Comparison of ENCODE assay signal across 9 mouse cellular contexts in the genomic region with DNA sequence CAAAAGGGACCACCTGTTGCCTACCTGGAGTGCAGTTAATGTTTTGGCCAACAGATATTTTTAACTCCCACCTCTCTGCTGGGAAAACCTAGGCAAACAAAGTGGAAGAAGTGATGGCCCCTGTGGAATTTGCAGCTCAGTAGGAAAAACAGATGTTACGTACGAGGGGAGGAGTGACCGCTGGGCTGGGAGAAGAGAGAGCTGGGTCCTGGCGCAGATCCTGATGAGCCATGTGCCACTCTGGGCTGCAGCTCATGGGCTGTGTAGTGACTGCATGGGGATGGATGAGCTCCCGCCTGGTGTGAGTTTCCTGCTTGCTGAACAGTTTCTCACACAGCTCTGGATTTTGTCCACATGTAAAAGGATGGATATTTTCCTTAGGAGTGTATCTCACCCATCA. TPM values are rescaled to one million over a fixed set of nuclear protein-coding genes. Genes with fewer than 3 reads are reported as not detected.
DNase-seq lines count a peak whose midpoint lies in the region; ATAC-seq and TF ChIP-seq lines count a peak whose summit lies in the region.
"Had no signal": no experiment of that assay in that cellular context is flagged by ENCODE, and none has a peak within 500 bp of the region (broad histone marks: within the 10 kb centered on the region; RNA-seq: fewer than 3 reads in every experiment).

No protein-coding gene starts in this region.

- 0 out of 2 replicates have a peak, but pooled peaks have one; percentile 19 for ATAC-seq in hindbrain, embryonic 15.5 days (ENCODE audit: low FRiP score, low read depth)
- ATAC-seq in hindbrain, embryonic 11.5 days (ENCODE audit: low FRiP score): no peak
- peak; percentile 49; the same call in 1 of the 2 replicates for ATAC-seq in heart, postnatal 0 days (ENCODE audit: insufficient read depth, low read depth)

- H3K4me3 ChIP-seq in hindbrain, embryonic 15.5 days: no peak overlapping the region
- H3K4me3 ChIP-seq in hindbrain, embryonic 11.5 days (ENCODE audit: low read depth, low read length): no peak overlapping the region
- H3K4me3 ChIP-seq in heart, postnatal 0 days (ENCODE audit: low read depth, low read length): no peak overlapping the region
- H3K4me3 ChIP-seq: midbrain, embryonic 15.5 days had no signal

- no peaks in the 10 kb centered on the region for H3K36me3 ChIP-seq in hindbrain, embryonic 15.5 days
- H3K36me3 ChIP-seq in hindbrain, embryonic 11.5 days (ENCODE audit: control insufficient read depth, insufficient read depth, low read length): no peaks in the 10 kb centered on the region
- H3K36me3 ChIP-seq in heart, postnatal 0 days (replicated peaks; ENCODE audit: control insufficient read depth, insufficient read depth, low read length): no peaks in the 10 kb centered on the region
- H3K36me3 ChIP-seq: midbrain, embryonic 15.5 days had no signal

- WGBS in hindbrain, embryonic 15.5 days: 44% methylated on average over 5 of the region's 5 CpGs
- WGBS in hindbrain, embryonic 11.5 days: 48% methylated on average over 5 of the region's 5 CpGs
- 56% methylated on average over 5 of the region's 5 CpGs for WGBS in heart, postnatal 0 days

- H3K9ac ChIP-seq in hindbrain, embryonic 15.5 days: no peak overlapping the region
- H3K9ac ChIP-seq in hindbrain, embryonic 11.5 days (ENCODE audit: low read depth, low read length): no peak overlapping the region
- no peak overlapping the region for H3K9ac ChIP-seq in heart, postnatal 0 days (replicated peaks; ENCODE audit: low read depth, low read length)
- H3K9ac ChIP-seq: midbrain, embryonic 15.5 days had no signal

- H3K4me2 ChIP-seq in hindbrain, embryonic 15.5 days: no peak overlapping the region
- H3K4me2 ChIP-seq in hindbrain, embryonic 11.5 days (replicated peaks; ENCODE audit: low read depth, low read length): no peak overlapping the region
- H3K4me2 ChIP-seq in heart, postnatal 0 days (ENCODE audit: low read depth, low read length): no peak overlapping the region
- H3K4me2 ChIP-seq: midbrain, embryonic 15.5 days had no signal

- no peaks in the 10 kb centered on the region for H3K9me3 ChIP-seq in hindbrain, embryonic 15.5 days
- no peaks in the 10 kb centered on the region for H3K9me3 ChIP-seq in hindbrain, embryonic 11.5 days (ENCODE audit: control insufficient read depth, low read length)
- H3K9me3 ChIP-seq in heart, postnatal 0 days (replicated peaks; ENCODE audit: control insufficient read depth, low read length): no peaks in the 10 kb centered on the region
- H3K9me3 ChIP-seq: midbrain, embryonic 15.5 days had no signal

- TF ChIP-seq EP300 in heart, postnatal 0 days (IDR thresholded peaks at IDR 0.05; ENCODE audit: low read depth): no peak

- H3K27ac ChIP-seq in hindbrain, embryonic 15.5 days (replicated peaks): no peak overlapping the region
- H3K27ac ChIP-seq in hindbrain, embryonic 11.5 days (ENCODE audit: low read depth, low read length): no peak overlapping the region
- no peak overlapping the region for H3K27ac ChIP-seq in heart, postnatal 0 days (ENCODE audit: low read depth)
- H3K27ac ChIP-seq: midbrain, embryonic 15.5 days had no signal

- TF ChIP-seq CTCF in heart, postnatal 0 days (IDR thresholded peaks at IDR 0.05; ENCODE audit: low read depth): no peak

- H3K27me3 ChIP-seq in hindbrain, embryonic 15.5 days: no peaks in the 10 kb centered on the region
- H3K27me3 ChIP-seq in hindbrain, embryonic 11.5 days (ENCODE audit: control insufficient read depth, insufficient read depth, low read length): no peaks in the 10 kb centered on the region
- H3K27me3 ChIP-seq in heart, postnatal 0 days (ENCODE audit: control insufficient read depth, insufficient read depth, low read length): no peaks in the 10 kb centered on the region
- H3K27me3 ChIP-seq: midbrain, embryonic 15.5 days had no signal

- DNase-seq in hindbrain, embryonic 11.5 days (ENCODE audit: low spot score): no peak
- peak; percentile 78 for DNase-seq in 3134 (ENCODE audit: extremely low read depth, insufficient read length, low spot score)
- DNase-seq in embryo, embryonic 10 days (ENCODE audit: low spot score): peak; percentile 43
- DNase-seq in heart, postnatal 0 days (ENCODE audit: low spot score): no peak
- DNase-seq in spleen, postnatal 14 days (ENCODE audit: low spot score in 2 of 2): no peak
- no peak for DNase-seq in cerebellum, postnatal 25 days
- DNase-seq in retina, postnatal 1 day: no peak

- peaks cover 9% of the 10 kb centered on the region for H3K4me1 ChIP-seq in hindbrain, embryonic 15.5 days (replicated peaks)
- H3K4me1 ChIP-seq in hindbrain, embryonic 11.5 days (replicated peaks; ENCODE audit: control insufficient read depth, insufficient read depth, low read length): no peaks in the 10 kb centered on the region
- H3K4me1 ChIP-seq in heart, postnatal 0 days (ENCODE audit: control insufficient read depth, insufficient read depth): no peaks in the 10 kb centered on the region
- H3K4me1 ChIP-seq: midbrain, embryonic 15.5 days had no signal

RNA-seq across cellular contexts. Expression of gene Sec16b, which starts 1.3 kb away (rescaled TPM):
- 0.33 and 0.43 TPM in 2 replicates for polyA plus RNA-seq in hindbrain, embryonic 15.5 days (2015; fragmentation: Nextera tagmentation; extraction: Ambion mirVana)
- 1.1 and 1.5 TPM in 2 replicates for polyA plus RNA-seq in hindbrain, embryonic 11.5 days (2014; fragmentation: Nextera tagmentation; extraction: Ambion mirVana)
- total RNA-seq in heart, postnatal 0 days (2014; rRNA removed; ENCODE audit: low replicate concordance): 1.1 and 1.3 TPM in 2 replicates
- polyA plus RNA-seq in heart, postnatal 0 days (2015; fragmentation: Nextera tagmentation; extraction: Ambion mirVana): 0.91 and 0.94 TPM in 2 replicates

RNA-seq across cellular contexts. Expression of gene Cryzl2, which starts 49.4 kb away (rescaled TPM):
- 6.8 and 8.6 TPM in 2 replicates for polyA plus RNA-seq in hindbrain, embryonic 15.5 days (2015; fragmentation: Nextera tagmentation; extraction: Ambion mirVana)
- polyA plus RNA-seq in hindbrain, embryonic 11.5 days (2014; fragmentation: Nextera tagmentation; extraction: Ambion mirVana): 7.4 and 8.8 TPM in 2 replicates
- 31.0 and 45.7 TPM in 2 replicates for total RNA-seq in heart, postnatal 0 days (2014; rRNA removed; ENCODE audit: low replicate concordance)
- polyA plus RNA-seq in heart, postnatal 0 days (2015; fragmentation: Nextera tagmentation; extraction: Ambion mirVana): 38.1 and 38.5 TPM in 2 replicates

Comparison
In these comparisons a context has a peak if more than half of its experiments do, and no peak if none do; other contexts are left out.
1. DNase-seq: peak in 3134 (single experiment) and embryo, embryonic 10 days (single experiment); none in hindbrain, embryonic 11.5 days (single experiment), heart, postnatal 0 days (single experiment), spleen, postnatal 14 days (0 of 2), cerebellum, postnatal 25 days (0 of 2) and retina, postnatal 1 day (single experiment).